Mouse (Mus musculus) stomach, embryonic 16.5 days (tissue): ENCODE results near the gene Plcl1. TPM values are rescaled to one million over a fixed set of nuclear protein-coding genes. Genes with fewer than 3 reads are reported as not detected.

Experiments used
- ATAC-seq: fragments of 200-750 bp; cut with Nextera tagmentation; 2 replicates; pipeline ENCODE4 v1.8.0; 2017; ENCODE audit warnings: moderate number of reproducible peaks, moderate TSS enrichment; ENCODE audit not compliant: insufficient read depth, low FRiP score
- H3K27ac ChIP-seq: fragments of 300-500 bp; sonication (generic); 2 replicates; pipeline ENCODE4 v1.5.1; 2014; ENCODE audit warnings: low read length
- H3K27me3 ChIP-seq: fragments of 300-500 bp; sonication (generic); 2 replicates; pipeline ENCODE4 v1.6.1; 2014; ENCODE audit warnings: low read length, control low read depth, mixed read lengths; ENCODE audit not compliant: control insufficient read depth, insufficient read depth
- H3K36me3 ChIP-seq: fragments of 300-500 bp; sonication (generic); 2 replicates; pipeline ENCODE4 v1.6.1; 2014; ENCODE audit warnings: low read length; ENCODE audit not compliant: control insufficient read depth, insufficient read depth
- H3K4me1 ChIP-seq: fragments of 300-500 bp; sonication (generic); 2 replicates; pipeline ENCODE4 v1.6.1; 2014; ENCODE audit warnings: low read length, control low read depth, mixed read lengths; ENCODE audit not compliant: control insufficient read depth, insufficient read depth
- H3K4me2 ChIP-seq: fragments of 300-500 bp; sonication (generic); 2 replicates; pipeline ENCODE4 v1.6.1; 2014; ENCODE audit warnings: low read depth, low read length, mixed read lengths
- H3K4me3 ChIP-seq: fragments of 300-500 bp; sonication (generic); replicated peaks from 2 replicates; pipeline ENCODE4 v1.5.1; 2014; ENCODE audit warnings: mild to moderate bottlenecking, low read length
- H3K9ac ChIP-seq: fragments of 300-500 bp; sonication (generic); 2 replicates; pipeline ENCODE4 v1.6.1; 2014; ENCODE audit warnings: low read length
- H3K9me3 ChIP-seq: fragments of 300-500 bp; sonication (generic); replicated peaks from 2 replicates; pipeline ENCODE4 v1.6.1; 2016; ENCODE audit warnings: low read length, control low read depth; ENCODE audit not compliant: control insufficient read depth
- WGBS: fragments of 180-500 bp; shearing (Covaris S2); extraction: QIAGEN DNeasy Blood & Tissue Kit; methylation state at CpG from one replicate; pipeline ENCODE4 v1.1.7; 2014; 5-methylcytosine and 5-hydroxymethylcytosine counted together
- polyA plus RNA-seq: library from polyadenylated mRNA; unstranded; fragments of >200 nt; fragmentation: Nextera tagmentation; extraction: Ambion mirVana; gene quantifications from 2 replicates; pipeline ENCODE4 v1.2.1, GENCODE M21; 2015

Plcl1 gene
- polyA plus RNA-seq, 1 experiment from 2014 or later: 1.9 TPM

DNA sequence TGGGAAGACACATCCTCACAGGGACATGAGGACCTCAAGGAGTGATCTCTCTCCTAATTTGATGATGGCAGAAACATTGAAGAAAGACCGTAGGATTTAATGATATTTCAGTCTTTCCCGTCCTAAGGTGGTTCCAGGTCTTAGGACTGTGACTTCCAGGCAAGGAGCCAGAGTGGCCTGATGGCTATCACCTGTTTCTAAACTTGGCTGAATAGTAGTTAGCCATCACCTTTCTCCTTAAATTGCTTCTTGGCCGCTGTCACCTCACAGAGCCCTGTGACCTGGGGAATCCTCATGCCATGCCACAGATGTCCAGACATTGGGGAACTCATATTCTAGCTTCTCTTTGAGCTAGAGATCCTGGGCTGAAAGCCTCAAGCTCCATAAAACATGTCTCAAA is 277.0 kb downstream of the Plcl1 start:
- H3K9me3 ChIP-seq: no peaks in the 10 kb centered on the region
- H3K4me1 ChIP-seq: no peaks in the 10 kb centered on the region
- H3K27me3 ChIP-seq: no peaks in the 10 kb centered on the region
- no peak overlapping the region for H3K4me2 ChIP-seq
- ATAC-seq: no peak
- H3K36me3 ChIP-seq: no peaks in the 10 kb centered on the region
- 94% methylated on average over 3 of the region's 3 CpGs for WGBS
- H3K9ac ChIP-seq: no peak overlapping the region
- H3K4me3 ChIP-seq: no peak overlapping the region
- H3K27ac ChIP-seq: no peak overlapping the region

DNA sequence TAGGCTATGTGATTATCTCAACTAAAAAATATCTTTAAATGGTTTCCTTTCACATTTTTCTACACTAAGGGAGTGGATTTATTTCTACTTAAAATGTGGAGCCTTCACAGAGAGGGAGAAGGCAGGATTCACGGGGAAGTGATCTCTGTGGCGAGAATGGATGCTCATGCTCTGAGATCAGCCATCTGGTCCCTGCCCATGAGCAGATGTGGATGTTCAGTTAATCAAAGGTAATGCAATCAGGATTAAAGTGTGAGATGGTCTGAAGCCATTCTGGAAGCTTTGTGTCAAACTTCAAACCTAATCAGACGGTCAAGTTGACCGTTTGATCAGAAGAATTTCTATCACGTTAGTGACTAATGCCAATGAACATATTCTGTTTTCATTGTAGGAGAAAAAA is 280.5 kb downstream of the Plcl1 start:
- Histone ChIP-seq H3K4me3 (no peak overlapping the region), H3K4me1 (no peaks in the 10 kb centered on the region), H3K27me3 (no peaks in the 10 kb centered on the region), H3K27ac (no peak overlapping the region), H3K4me2 (no peak overlapping the region), H3K9me3 (no peaks in the 10 kb centered on the region), H3K9ac (no peak overlapping the region), H3K36me3 (no peaks in the 10 kb centered on the region)
- WGBS: 75% methylated on average over 5 of the region's 5 CpGs
- no peak for ATAC-seq

DNA sequence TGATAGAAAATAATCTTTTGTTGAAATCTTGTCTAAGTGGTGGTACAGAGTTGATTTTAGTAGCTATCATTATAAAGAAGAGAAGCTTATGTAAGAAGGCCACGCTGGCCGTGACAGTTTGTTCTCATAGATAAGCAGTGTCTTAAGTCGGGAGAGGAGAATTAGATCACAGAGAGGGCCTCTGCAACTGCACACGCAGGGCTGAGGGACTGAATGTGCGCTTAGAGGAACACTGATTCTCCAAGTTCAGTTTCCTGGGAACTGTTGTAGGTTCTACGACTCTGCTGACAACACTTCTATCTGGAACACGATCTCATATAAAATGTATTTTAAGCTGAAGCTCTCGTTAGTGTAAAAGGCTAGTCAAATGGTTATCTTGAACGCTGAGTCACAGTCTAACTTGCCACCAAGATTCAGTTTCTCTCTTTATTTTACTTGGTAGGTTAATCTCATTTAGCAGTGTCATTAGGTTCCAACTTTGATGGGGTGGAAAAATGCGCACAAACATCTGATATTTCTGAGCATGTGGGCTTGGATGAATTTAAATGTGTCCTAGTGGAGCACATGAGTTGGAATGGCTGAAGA is 288.0 kb downstream of the Plcl1 start:
- Histone ChIP-seq H3K27ac (no peak overlapping the region), H3K36me3 (no peaks in the 10 kb centered on the region)

DNA sequence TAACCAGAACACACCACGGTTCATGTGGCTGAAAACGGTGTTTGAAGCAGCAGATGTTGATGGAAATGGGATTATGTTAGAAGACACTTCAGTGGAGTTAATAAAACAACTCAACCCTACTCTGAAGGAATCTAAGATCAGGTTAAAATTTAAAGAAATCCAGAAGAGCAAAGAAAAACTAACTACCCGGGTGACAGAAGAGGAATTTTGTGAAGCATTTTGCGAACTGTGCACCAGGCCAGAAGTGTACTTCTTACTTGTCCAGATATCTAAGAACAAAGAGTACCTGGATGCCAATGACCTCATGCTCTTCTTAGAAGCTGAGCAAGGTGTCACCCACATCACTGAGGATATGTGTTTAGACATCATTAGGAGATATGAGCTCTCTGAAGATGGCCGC is 290.5 kb downstream of the Plcl1 start:
- Histone ChIP-seq H3K27ac (no peak overlapping the region), H3K9ac (no peak overlapping the region), H3K4me1 (no peaks in the 10 kb centered on the region), H3K4me2 (no peak overlapping the region), H3K9me3 (no peaks in the 10 kb centered on the region), H3K36me3 (no peaks in the 10 kb centered on the region), H3K4me3 (no peak overlapping the region), H3K27me3 (no peaks in the 10 kb centered on the region)
- 92% methylated on average over 5 of the region's 5 CpGs for WGBS
- ATAC-seq: no peak

More for the DNA sequence above, 288.0 kb downstream of the Plcl1 start:
- WGBS: 77% methylated on average over 10 of the region's 10 CpGs
- H3K4me2 ChIP-seq: no peak overlapping the region
- H3K9me3 ChIP-seq: no peaks in the 10 kb centered on the region
- H3K4me3 ChIP-seq: no peak overlapping the region
- no peaks in the 10 kb centered on the region for H3K4me1 ChIP-seq
- ATAC-seq: no peak
- H3K27me3 ChIP-seq: no peaks in the 10 kb centered on the region
- no peak overlapping the region for H3K9ac ChIP-seq

DNA sequence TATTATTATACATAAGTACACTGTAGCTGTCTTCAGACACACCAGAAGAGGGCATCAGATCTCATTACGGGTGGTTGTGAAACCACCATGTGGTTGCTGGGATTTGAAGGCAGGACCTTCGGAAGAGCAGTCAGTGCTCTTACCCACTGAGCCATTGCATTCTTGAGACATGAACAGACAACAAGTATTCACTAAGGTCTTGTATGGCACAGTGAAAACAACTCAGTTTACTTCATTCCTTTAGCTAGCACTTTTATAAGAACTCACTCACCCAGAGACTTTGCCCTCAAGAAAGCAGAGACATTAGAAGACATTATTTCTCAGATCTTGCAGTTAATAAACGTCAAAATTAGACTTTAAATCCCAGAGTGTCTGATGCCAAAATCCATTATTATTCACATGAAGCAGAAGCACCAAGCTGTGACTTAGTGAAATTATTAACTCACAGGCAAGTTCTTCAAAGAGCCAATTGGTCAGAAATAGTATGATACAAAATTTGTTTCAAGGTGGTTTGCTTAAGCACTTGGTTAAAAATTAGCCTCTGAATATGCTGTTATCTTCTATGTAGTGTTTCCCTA is 293.8 kb downstream of the Plcl1 start:
- Histone ChIP-seq H3K4me1 (no peaks in the 10 kb centered on the region), H3K9ac (no peak overlapping the region), H3K4me3 (no peak overlapping the region), H3K27me3 (no peaks in the 10 kb centered on the region), H3K9me3 (no peaks in the 10 kb centered on the region), H3K4me2 (no peak overlapping the region), H3K36me3 (no peaks in the 10 kb centered on the region), H3K27ac (no peak overlapping the region)
- no peak for ATAC-seq
- 79% methylated on average over 3 of the region's 3 CpGs for WGBS

DNA sequence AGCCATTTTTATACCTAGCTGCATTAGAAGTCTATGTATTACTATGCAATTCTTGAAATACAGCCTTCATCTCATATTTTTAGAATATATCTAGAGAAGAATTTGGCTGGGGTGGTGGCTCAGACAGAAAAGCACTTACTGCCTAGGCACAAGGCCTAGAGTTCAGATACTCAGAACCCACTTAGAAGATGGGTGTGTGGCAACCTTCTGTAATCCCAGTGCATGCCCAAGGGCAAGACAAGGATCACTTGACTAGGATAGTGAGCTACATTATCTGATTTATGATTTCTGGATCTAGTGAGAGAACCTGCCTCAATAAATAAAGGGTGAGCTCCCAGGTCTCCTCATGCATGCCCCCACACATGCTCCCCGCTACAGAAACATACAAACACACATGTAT is 294.3 kb downstream of the Plcl1 start:
- no peak overlapping the region for H3K9ac ChIP-seq
- WGBS: 95% methylated on average over 1 of the region's 1 CpGs
- no peaks in the 10 kb centered on the region for H3K36me3 ChIP-seq
- no peak overlapping the region for H3K4me3 ChIP-seq
- H3K27ac ChIP-seq: no peak overlapping the region
- H3K27me3 ChIP-seq: no peaks in the 10 kb centered on the region
- no peaks in the 10 kb centered on the region for H3K4me1 ChIP-seq
- no peak for ATAC-seq
- no peaks in the 10 kb centered on the region for H3K9me3 ChIP-seq
- no peak overlapping the region for H3K4me2 ChIP-seq

DNA sequence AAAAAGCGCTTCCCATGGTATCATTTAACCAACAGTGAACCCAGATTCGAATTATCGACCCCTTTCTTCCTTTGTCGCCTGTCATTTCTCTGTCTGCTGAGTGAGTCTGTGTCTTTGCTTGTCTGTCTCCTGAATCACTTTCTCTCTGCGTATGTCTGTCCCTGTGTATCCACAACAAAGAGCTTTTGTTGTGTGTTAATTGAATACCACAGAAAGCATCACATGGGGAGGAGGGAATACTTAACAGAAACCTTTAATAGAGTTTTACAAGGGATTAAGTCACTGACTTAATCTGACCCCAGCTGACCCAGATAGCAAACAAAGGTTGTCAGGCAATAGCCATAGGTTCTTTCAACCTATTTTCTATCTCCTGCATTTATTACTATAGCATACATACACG is 295.0 kb downstream of the Plcl1 start:
- Histone ChIP-seq H3K4me2 (no peak overlapping the region), H3K9me3 (no peaks in the 10 kb centered on the region), H3K9ac (no peak overlapping the region), H3K36me3 (no peaks in the 10 kb centered on the region), H3K27ac (no peak overlapping the region), H3K27me3 (no peaks in the 10 kb centered on the region), H3K4me1 (no peaks in the 10 kb centered on the region), H3K4me3 (no peak overlapping the region)
- no peak for ATAC-seq
- WGBS: 73% methylated on average over 6 of the region's 6 CpGs

DNA sequence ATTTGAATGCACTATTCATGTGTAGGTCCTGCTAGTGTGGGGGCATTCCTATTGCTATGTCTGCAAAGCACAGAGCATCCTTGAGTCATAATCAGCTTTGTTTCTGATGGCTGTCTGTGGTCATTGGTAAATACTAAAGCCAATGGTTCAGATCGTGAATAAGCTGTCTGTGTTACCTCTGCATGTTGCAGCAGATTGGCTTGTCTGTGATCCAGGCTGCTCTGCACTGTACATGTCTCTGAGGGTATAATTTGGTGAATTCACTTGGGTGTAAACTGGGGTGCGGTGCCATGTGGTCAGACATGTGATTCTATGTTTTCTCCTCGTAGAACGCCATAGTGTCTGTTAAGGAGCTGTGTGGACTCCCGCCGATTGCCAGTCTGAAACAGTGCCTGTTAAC is 295.9 kb downstream of the Plcl1 start:
- Histone ChIP-seq H3K4me2 (no peak overlapping the region), H3K9me3 (no peaks in the 10 kb centered on the region), H3K9ac (no peak overlapping the region), H3K27ac (no peak overlapping the region), H3K27me3 (no peaks in the 10 kb centered on the region), H3K4me3 (no peak overlapping the region), H3K36me3 (no peaks in the 10 kb centered on the region), H3K4me1 (no peaks in the 10 kb centered on the region)
- 88% methylated on average over 6 of the region's 6 CpGs for WGBS
- ATAC-seq: no peak

DNA sequence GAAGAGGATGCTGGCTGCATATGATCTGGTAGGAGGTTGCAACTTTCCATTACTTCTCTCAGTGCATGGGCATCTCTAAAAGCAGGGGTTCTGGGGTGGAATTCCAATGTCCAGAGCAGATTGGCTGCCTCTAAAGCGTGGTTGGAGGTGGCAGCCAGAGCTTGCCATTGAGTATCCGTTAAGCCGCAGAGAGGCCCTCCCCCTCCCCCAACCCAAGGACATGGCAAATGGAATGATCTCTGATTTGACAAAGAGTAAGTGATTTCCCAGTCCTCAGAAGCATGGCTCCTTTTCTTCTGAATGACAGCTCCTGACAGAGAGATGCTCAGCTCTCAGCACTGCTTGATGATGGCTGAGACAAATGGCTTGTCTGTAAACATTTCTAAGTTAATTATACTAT is 296.4 kb downstream of the Plcl1 start:
- H3K9ac ChIP-seq: no peak overlapping the region
- H3K27ac ChIP-seq: no peak overlapping the region
- no peaks in the 10 kb centered on the region for H3K36me3 ChIP-seq
- H3K4me3 ChIP-seq: no peak overlapping the region
- ATAC-seq: no peak
- no peaks in the 10 kb centered on the region for H3K27me3 ChIP-seq
- no peak overlapping the region for H3K4me2 ChIP-seq
- WGBS: 67% methylated on average over 3 of the region's 3 CpGs
- H3K4me1 ChIP-seq: no peaks in the 10 kb centered on the region
- H3K9me3 ChIP-seq: no peaks in the 10 kb centered on the region
